Mouse (Mus musculus) intestine, embryonic 14.5 days (tissue): ENCODE measurements around the gene Tmeff1. TPM values are rescaled to one million over a fixed set of nuclear protein-coding genes. Genes with fewer than 3 reads are reported as not detected.

Experiments
- ATAC-seq: fragments of 200-750 bp; cut with Nextera tagmentation; replicated peaks from 2 replicates; pipeline ENCODE4 v1.8.0; 2017; ENCODE audit warnings: low read depth, moderate number of reproducible peaks, moderate TSS enrichment, moderate library complexity; ENCODE audit not compliant: low FRiP score, low TSS enrichment
- DNase-seq: peaks from one replicate; pipeline ENCODE4 v3.0.0-alpha.2; 2018; ENCODE audit warnings: low spot score
- H3K27ac ChIP-seq: fragments of 300-500 bp; sonication (generic); 2 replicates; pipeline ENCODE4 v1.5.1; 2014; ENCODE audit warnings: low read depth, mild to moderate bottlenecking, control low read depth
- H3K27me3 ChIP-seq: fragments of 300-500 bp; sonication (generic); replicated peaks from 2 replicates; pipeline ENCODE4 v1.6.1; 2014; ENCODE audit warnings: low read length, control low read depth; ENCODE audit not compliant: control insufficient read depth, insufficient read depth
- H3K36me3 ChIP-seq: fragments of 300-500 bp; sonication (generic); 2 replicates; pipeline ENCODE4 v1.6.1; 2014; ENCODE audit warnings: low read length, control low read depth; ENCODE audit not compliant: control insufficient read depth, insufficient read depth
- H3K4me1 ChIP-seq: fragments of 300-500 bp; sonication (generic); replicated peaks from 2 replicates; pipeline ENCODE4 v1.6.1; 2014; ENCODE audit warnings: low read length, control low read depth, mixed read lengths; ENCODE audit not compliant: control insufficient read depth, insufficient read depth
- H3K4me2 ChIP-seq: fragments of 300-500 bp; sonication (generic); 2 replicates; pipeline ENCODE4 v1.6.1; 2014; ENCODE audit warnings: low read length
- H3K4me3 ChIP-seq: fragments of 300-500 bp; sonication (generic); 2 replicates; pipeline ENCODE4 v1.5.1; 2014; ENCODE audit warnings: low read depth, low read length, control low read depth, mixed read lengths
- H3K9ac ChIP-seq: fragments of 300-500 bp; sonication (generic); 2 replicates; pipeline ENCODE4 v1.6.1; 2014; ENCODE audit warnings: mild to moderate bottlenecking, low read length
- H3K9me3 ChIP-seq: fragments of 300-500 bp; sonication (generic); 2 replicates; pipeline ENCODE4 v1.6.1; 2016; ENCODE audit warnings: low read length, control low read depth; ENCODE audit not compliant: control insufficient read depth
- WGBS: fragments of 180-500 bp; shearing (Covaris S2); extraction: QIAGEN DNeasy Blood & Tissue Kit; methylation state at CpG from one replicate; pipeline ENCODE4 v1.1.7; 2014; 5-methylcytosine and 5-hydroxymethylcytosine counted together
- polyA plus RNA-seq: library from polyadenylated mRNA; unstranded; fragments of >200 nt; fragmentation: Nextera tagmentation; extraction: Ambion mirVana; gene quantifications from 2 replicates; pipeline ENCODE4 v1.2.1, GENCODE M21; 2014

Gene Tmeff1
- polyA plus RNA-seq, 1 experiment from 2014 or later: 64.5 TPM

DNA sequence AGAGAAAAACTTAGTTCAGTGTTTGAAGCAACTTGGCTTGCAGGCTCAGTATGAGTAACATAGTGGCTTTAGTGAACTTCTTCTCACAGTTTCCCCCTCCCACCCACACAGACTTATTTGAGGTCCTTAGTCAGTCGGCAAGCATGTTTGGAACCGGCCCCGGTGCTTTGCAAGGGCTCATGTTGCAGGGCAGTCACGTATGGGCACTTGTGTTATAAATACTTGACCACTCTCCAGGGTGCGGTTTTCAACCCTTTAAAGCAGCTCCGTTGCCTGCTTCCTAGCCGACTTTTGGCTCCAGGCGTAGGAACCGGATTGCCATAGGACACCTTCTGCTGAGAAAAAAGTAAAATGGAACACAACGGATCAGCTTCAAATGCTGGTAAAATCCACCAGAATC lies 78.3 kb downstream of the Tmeff1 start, which contains the start of gene Cavin4:
Gene Cavin4, plus strand, starts transcription at position 244 of the 400 bp plus-strand sequence.
- Histone ChIP-seq H3K36me3 (peaks cover 65% of the 10 kb centered on the region), H3K4me2 (no peak within 1 kb of the TSS), H3K4me3 (no peak within 1 kb of the TSS), H3K9ac (no peak within 1 kb of the TSS), H3K27me3 (no peaks in the 10 kb centered on the region), H3K27ac (no peak within 1 kb of the TSS), H3K9me3 (no peaks in the 10 kb centered on the region), H3K4me1 (no peaks in the 10 kb centered on the region)
- ATAC-seq (no peak), DNase-seq (no peak)
- WGBS: 91% methylated on average over 10 of the region's 10 CpGs

DNA sequence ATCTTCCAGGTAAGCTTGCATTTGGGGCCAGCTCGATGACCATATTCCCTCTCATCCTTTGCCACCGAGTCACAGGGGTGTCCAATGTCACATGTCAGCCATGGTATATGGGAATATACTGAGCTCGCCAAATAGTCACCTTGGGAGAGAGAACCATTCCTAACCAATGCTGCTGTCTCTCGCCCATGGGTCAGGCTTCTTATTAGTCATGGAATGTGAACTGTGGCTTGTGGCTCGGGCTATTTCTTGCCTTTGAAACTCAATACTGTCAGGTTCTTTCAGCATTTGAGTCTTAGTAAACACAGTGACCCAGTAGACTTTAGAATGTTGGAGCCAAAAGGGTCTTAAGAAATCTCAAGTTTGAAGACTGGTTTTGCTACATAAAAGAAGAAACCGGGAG lies 79.0 kb downstream of the Tmeff1 start:
- Histone ChIP-seq H3K4me2 (no peak overlapping the region), H3K4me3 (no peak overlapping the region), H3K36me3 (peaks cover 58% of the 10 kb centered on the region), H3K27me3 (no peaks in the 10 kb centered on the region), H3K9me3 (no peaks in the 10 kb centered on the region), H3K27ac (no peak overlapping the region), H3K9ac (no peak overlapping the region), H3K4me1 (no peaks in the 10 kb centered on the region)
- no peak for DNase-seq
- 91% methylated on average over 6 of the region's 6 CpGs for WGBS
- no peak for ATAC-seq

DNA sequence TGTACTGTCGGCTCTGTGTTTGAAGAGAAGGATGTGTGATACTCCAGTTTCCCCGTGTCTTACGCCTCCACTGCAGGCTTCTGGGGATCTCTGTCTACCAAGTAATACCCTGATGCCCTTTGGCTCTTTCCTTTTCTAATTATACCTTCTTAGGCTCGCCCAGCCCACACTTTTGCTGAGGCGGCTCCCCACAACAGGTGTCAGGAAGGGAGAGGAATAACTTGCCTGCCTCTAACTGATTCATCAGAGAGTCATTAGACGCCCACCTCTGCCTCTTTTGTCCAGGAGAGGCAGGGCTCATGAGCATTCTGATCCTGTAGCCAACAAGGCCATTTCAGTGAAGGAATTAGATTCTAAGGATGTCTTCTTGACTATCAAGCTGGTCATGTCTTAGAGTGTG lies 82.3 kb downstream of the Tmeff1 start:
- WGBS: 80% methylated on average over 6 of the region's 6 CpGs
- H3K9me3 ChIP-seq: no peaks in the 10 kb centered on the region
- no peak for DNase-seq
- no peak overlapping the region for H3K9ac ChIP-seq
- H3K4me3 ChIP-seq: no peak overlapping the region
- no peaks in the 10 kb centered on the region for H3K27me3 ChIP-seq
- H3K4me1 ChIP-seq: no peaks in the 10 kb centered on the region
- no peak for ATAC-seq
- no peak overlapping the region for H3K4me2 ChIP-seq
- H3K27ac ChIP-seq: no peak overlapping the region
- peaks cover 38% of the 10 kb centered on the region for H3K36me3 ChIP-seq

DNA sequence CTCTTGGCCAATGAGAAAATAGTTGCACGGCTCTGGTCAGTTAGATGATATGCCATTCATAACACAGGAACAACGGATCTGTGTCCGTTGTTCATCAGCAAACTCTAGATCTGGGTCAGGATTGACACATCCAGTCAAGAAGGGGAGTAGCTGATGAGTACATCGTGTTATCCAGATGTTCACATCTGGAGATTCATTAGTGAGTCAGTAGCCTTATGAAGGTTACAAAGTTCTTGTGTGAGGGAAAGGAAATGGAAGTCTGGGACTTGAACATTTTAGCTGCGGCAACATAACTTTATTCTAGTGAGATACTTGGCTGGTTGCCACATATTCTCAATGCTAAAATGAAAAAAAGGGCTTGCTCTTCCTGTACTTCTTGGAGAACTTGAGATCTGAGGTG lies 87.9 kb downstream of the Tmeff1 start:
- ATAC-seq (no peak), DNase-seq (peak; percentile 41)
- Histone ChIP-seq H3K36me3 (peaks cover 44% of the 10 kb centered on the region), H3K4me2 (no peak overlapping the region), H3K9ac (no peak overlapping the region), H3K27me3 (no peaks in the 10 kb centered on the region), H3K4me1 (0 out of 2 replicates have a peak, but pooled peaks cover 3% of the 10 kb centered on the region), H3K9me3 (no peaks in the 10 kb centered on the region), H3K27ac (peak overlapping the region; percentile 22; the same call in 1 of the 2 replicates), H3K4me3 (no peak overlapping the region)
- WGBS: 66% methylated on average over 5 of the region's 5 CpGs

DNA sequence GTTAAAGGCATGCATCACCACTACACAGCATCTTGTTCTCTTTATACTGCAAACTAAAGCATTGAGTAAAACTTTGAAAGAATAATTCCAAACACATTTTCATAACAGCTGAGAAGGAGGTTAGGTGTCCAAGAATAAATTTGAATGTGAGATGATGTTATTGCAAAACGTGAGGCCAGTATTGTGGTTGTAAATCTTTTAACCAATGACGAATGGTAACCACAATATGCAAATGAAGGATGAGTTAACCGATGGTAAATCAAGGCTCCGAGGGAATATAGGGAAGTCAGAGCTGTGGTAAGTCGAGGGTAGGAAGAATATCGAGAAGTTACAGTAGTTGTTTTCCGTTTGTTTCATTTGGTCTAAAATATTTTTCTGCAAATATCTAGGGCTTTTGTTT lies 89.4 kb downstream of the Tmeff1 start:
- Histone ChIP-seq H3K36me3 (peaks cover 39% of the 10 kb centered on the region), H3K27me3 (no peaks in the 10 kb centered on the region), H3K4me1 (0 out of 2 replicates have a peak, but pooled peaks cover 3% of the 10 kb centered on the region), H3K4me3 (no peak overlapping the region), H3K27ac (no peak overlapping the region), H3K9ac (no peak overlapping the region), H3K9me3 (no peaks in the 10 kb centered on the region), H3K4me2 (no peak overlapping the region)
- no peak for ATAC-seq
- WGBS: 88% methylated on average over 7 of the region's 7 CpGs
- no peak for DNase-seq

DNA sequence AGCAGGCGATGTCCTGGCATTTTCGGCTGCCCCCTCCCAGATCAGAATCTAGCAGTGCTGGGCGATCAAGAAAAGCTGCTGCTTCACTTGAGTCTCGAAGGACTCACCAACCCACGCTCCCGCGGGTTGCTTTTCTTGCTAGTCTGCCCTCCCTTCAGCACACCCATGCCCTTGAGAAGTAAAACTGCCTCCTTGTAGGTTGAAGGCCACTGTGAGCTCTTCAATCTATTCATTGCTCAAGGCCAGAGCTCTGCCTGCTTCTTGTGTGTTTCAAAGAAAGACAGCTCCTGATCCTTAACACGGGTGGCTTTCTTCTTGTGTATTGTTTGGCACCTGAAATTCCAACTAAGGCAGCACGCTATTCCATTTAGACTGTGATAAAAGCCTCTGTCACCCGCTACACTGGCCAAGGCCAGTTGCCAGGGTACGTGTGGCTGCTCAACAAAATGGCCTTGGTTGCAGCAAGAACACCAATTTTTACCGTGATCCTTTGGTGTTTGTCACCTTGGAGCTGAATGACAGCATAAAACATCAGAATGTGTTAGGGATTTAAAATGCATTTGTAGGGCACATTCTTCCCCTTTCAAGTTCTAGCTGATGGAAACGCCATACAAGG lies 91.7 kb downstream of the Tmeff1 start:
- no peaks in the 10 kb centered on the region for H3K9me3 ChIP-seq
- H3K9ac ChIP-seq: no peak overlapping the region
- no peak overlapping the region for H3K4me3 ChIP-seq
- 95% methylated on average over 13 of the region's 13 CpGs for WGBS
- DNase-seq (no peak), ATAC-seq (no peak)
- no peak overlapping the region for H3K4me2 ChIP-seq
- peaks cover 7% of the 10 kb centered on the region; the same call in 1 of the 2 replicates for H3K4me1 ChIP-seq
- peaks cover 37% of the 10 kb centered on the region for H3K36me3 ChIP-seq
- no peak overlapping the region for H3K27ac ChIP-seq
- no peaks in the 10 kb centered on the region for H3K27me3 ChIP-seq

DNA sequence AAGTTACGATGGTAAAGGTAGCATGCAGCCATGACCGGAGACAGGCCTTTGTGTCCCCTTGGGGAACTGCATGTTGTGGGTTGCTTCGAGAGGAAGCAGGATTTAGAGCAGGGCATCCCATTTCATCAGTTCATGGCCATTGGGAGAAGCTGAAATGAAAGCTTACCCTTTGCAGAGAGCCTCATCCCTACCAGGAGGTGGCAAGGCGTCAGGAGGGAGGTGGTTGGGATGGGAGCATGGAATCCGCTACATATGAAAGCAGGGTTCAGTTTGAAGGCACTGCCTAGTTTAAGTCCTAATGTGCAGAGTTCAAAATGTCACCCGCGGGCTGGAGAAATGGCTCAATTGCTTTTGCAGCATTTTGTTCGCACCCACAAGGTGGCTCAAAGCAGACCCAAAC lies 92.3 kb downstream of the Tmeff1 start:
- H3K27ac ChIP-seq: no peak overlapping the region
- DNase-seq (no peak), ATAC-seq (no peak)
- peaks cover 31% of the 10 kb centered on the region for H3K36me3 ChIP-seq
- 91% methylated on average over 8 of the region's 8 CpGs for WGBS
- H3K4me3 ChIP-seq: no peak overlapping the region
- no peak overlapping the region for H3K4me2 ChIP-seq
- no peaks in the 10 kb centered on the region for H3K27me3 ChIP-seq
- H3K9me3 ChIP-seq: no peaks in the 10 kb centered on the region
- H3K4me1 ChIP-seq: peaks cover 7% of the 10 kb centered on the region; the same call in 1 of the 2 replicates
- H3K9ac ChIP-seq: no peak overlapping the region

DNA sequence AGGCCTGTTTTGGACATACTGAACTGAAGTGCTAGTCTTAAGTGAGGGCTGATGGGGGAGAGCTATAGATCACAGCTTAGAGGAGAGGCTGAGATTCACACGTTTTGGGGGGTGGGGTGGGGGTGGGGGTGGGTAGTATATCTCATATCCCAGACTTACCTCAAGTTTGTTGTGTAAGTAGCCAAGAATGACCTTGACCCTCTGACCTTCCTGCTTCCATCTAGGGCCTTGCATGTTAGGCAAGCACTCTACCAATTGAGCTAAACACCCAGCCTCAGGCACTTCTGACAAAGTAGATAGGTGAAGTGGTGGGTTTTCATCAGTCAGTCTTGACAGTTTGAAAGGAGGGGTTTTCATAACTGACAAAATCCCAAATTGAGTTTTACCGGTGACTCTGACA lies 92.8 kb downstream of the Tmeff1 start:
- no peak overlapping the region for H3K4me2 ChIP-seq
- no peak for ATAC-seq
- no peak overlapping the region for H3K27ac ChIP-seq
- H3K9me3 ChIP-seq: no peaks in the 10 kb centered on the region
- H3K36me3 ChIP-seq: peaks cover 26% of the 10 kb centered on the region; the same call in 1 of the 2 replicates
- H3K27me3 ChIP-seq: no peaks in the 10 kb centered on the region
- DNase-seq: no peak
- WGBS: 78% methylated on average over 2 of the region's 2 CpGs
- H3K4me3 ChIP-seq: no peak overlapping the region
- H3K4me1 ChIP-seq: peaks cover 5% of the 10 kb centered on the region; the same call in 1 of the 2 replicates
- H3K9ac ChIP-seq: no peak overlapping the region

DNA sequence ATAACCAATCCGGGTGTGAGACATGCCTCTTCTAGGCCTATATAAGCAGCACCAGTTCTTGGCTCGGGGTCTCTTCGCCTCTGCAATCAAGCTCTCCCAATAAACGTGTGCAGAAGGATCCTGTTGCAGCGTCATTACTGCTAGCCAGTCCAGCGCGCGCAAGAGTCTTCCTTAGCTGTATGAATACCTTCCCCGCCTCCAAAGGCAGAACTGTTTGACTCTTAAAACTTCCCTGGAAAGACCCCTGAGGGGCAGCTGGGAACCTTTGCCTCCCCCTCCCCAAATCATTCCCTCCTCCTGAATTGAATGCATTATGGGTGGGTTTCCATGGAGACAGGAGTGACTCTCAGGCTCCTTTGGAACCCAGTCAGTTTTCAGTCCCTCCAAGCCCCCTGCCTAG lies 93.8 kb downstream of the Tmeff1 start:
- Histone ChIP-seq H3K36me3 (peaks cover 17% of the 10 kb centered on the region; the same call in 1 of the 2 replicates), H3K4me2 (no peak overlapping the region), H3K27me3 (no peaks in the 10 kb centered on the region), H3K4me3 (no peak overlapping the region), H3K9ac (no peak overlapping the region), H3K4me1 (peaks cover 4% of the 10 kb centered on the region; the same call in 1 of the 2 replicates), H3K9me3 (no peaks in the 10 kb centered on the region), H3K27ac (no peak overlapping the region)
- ATAC-seq: no peak
- DNase-seq: no peak
- WGBS: 89% methylated on average over 9 of the region's 9 CpGs
